28 mouse cellular contexts compared by ENCODE assay signal in genomic region chr19:30090163-30090562, GRCm38 (mm10). TPM values are rescaled to one million over a fixed set of nuclear protein-coding genes. Genes with fewer than 3 reads are reported as not detected.
DNase-seq lines count a peak whose midpoint lies in the region; ATAC-seq and TF ChIP-seq lines count a peak whose summit lies in the region.
"Had no signal": no experiment of that assay in that cellular context is flagged by ENCODE, and none has a peak within 500 bp of the region (broad histone marks: within the 10 kb centered on the region; RNA-seq: fewer than 3 reads in every experiment).

No protein-coding gene starts in this region.

- no peak overlapping the region for H3K27ac ChIP-seq in hindbrain, postnatal 0 days
- H3K27ac ChIP-seq in hindbrain, embryonic 12.5 days: no peak overlapping the region
- no peak overlapping the region for H3K27ac ChIP-seq in midbrain, postnatal 0 days (ENCODE audit: low read depth, low read length)
- no peak overlapping the region for H3K27ac ChIP-seq in midbrain, embryonic 14.5 days (replicated peaks; ENCODE audit: low read depth, low read length)
- peak overlapping the region; percentile 45 for H3K27ac ChIP-seq in neural tube, embryonic 15.5 days (replicated peaks)
- H3K27ac ChIP-seq: limb, embryonic 12.5 days; liver, embryonic 13.5 days; midbrain, embryonic 12.5 days had no signal

- TF ChIP-seq CTCF in hindbrain, postnatal 0 days (IDR thresholded peaks at IDR 0.05; ENCODE audit: low read depth): no peak
- TF ChIP-seq CTCF in midbrain, postnatal 0 days (IDR thresholded peaks at IDR 0.05): no peak

- no peak overlapping the region for H3K9ac ChIP-seq in hindbrain, postnatal 0 days (replicated peaks; ENCODE audit: low read length)
- H3K9ac ChIP-seq in hindbrain, embryonic 12.5 days: no peak overlapping the region
- H3K9ac ChIP-seq in midbrain, postnatal 0 days (replicated peaks; ENCODE audit: low read length, poor library complexity, severe bottlenecking): no peak overlapping the region
- H3K9ac ChIP-seq in midbrain, embryonic 14.5 days (replicated peaks; ENCODE audit: low read length): no peak overlapping the region
- H3K9ac ChIP-seq in neural tube, embryonic 15.5 days (replicated peaks): no peak overlapping the region
- H3K9ac ChIP-seq: limb, embryonic 12.5 days; liver, embryonic 13.5 days; midbrain, embryonic 12.5 days had no signal

- no peaks in the 10 kb centered on the region for H3K27me3 ChIP-seq in hindbrain, postnatal 0 days (ENCODE audit: insufficient read depth, low read length)
- H3K27me3 ChIP-seq in hindbrain, embryonic 12.5 days: no peaks in the 10 kb centered on the region
- H3K27me3 ChIP-seq in midbrain, postnatal 0 days (ENCODE audit: insufficient read depth, low read length): no peaks in the 10 kb centered on the region
- no peaks in the 10 kb centered on the region for H3K27me3 ChIP-seq in midbrain, embryonic 14.5 days (ENCODE audit: control insufficient read depth, insufficient read depth, low read length)
- no peaks in the 10 kb centered on the region for H3K27me3 ChIP-seq in neural tube, embryonic 15.5 days (replicated peaks)
- H3K27me3 ChIP-seq: limb, embryonic 12.5 days; liver, embryonic 13.5 days; megakaryocyte, embryonic 14.5 days; midbrain, embryonic 12.5 days; Patski had no signal

- peak; percentile 58 for ATAC-seq in frontal cortex, adult (ENCODE audit: low TSS enrichment)
- peak; percentile 35; the same call in 1 of the 2 replicates for ATAC-seq in hindbrain, postnatal 0 days
- no peak for ATAC-seq in hindbrain, embryonic 12.5 days (ENCODE audit: low FRiP score)
- ATAC-seq in midbrain, postnatal 0 days (ENCODE audit: low FRiP score): no peak
- no peak for ATAC-seq in midbrain, embryonic 14.5 days (ENCODE audit: low FRiP score, low TSS enrichment)
- ATAC-seq in neural tube, embryonic 15.5 days (ENCODE audit: low FRiP score): peak; percentile 79
- ATAC-seq: lung, postnatal 0 days; Patski had no signal

- H3K36me3 ChIP-seq in hindbrain, postnatal 0 days (ENCODE audit: insufficient read depth, low read length): peaks cover 42% of the 10 kb centered on the region
- H3K36me3 ChIP-seq in hindbrain, embryonic 12.5 days: peaks cover 80% of the 10 kb centered on the region
- peaks cover 37% of the 10 kb centered on the region; the same call in 1 of the 2 replicates for H3K36me3 ChIP-seq in midbrain, postnatal 0 days (ENCODE audit: insufficient read depth, low read length)
- H3K36me3 ChIP-seq in midbrain, embryonic 14.5 days (ENCODE audit: control insufficient read depth, insufficient read depth, low read length): peaks cover 82% of the 10 kb centered on the region
- H3K36me3 ChIP-seq in neural tube, embryonic 15.5 days: peaks cover 63% of the 10 kb centered on the region

- H3K4me1 ChIP-seq in hindbrain, postnatal 0 days (ENCODE audit: insufficient read depth, low read length): no peaks in the 10 kb centered on the region
- H3K4me1 ChIP-seq in hindbrain, embryonic 12.5 days: no peaks in the 10 kb centered on the region
- H3K4me1 ChIP-seq in midbrain, postnatal 0 days (ENCODE audit: insufficient read depth, low read length): no peaks in the 10 kb centered on the region
- H3K4me1 ChIP-seq in midbrain, embryonic 14.5 days (ENCODE audit: control insufficient read depth, insufficient read depth, low read length): no peaks in the 10 kb centered on the region
- 0 out of 2 replicates have a peak, but pooled peaks cover 5% of the 10 kb centered on the region for H3K4me1 ChIP-seq in neural tube, embryonic 15.5 days
- H3K4me1 ChIP-seq: limb, embryonic 12.5 days; liver, embryonic 13.5 days; megakaryocyte, embryonic 14.5 days; midbrain, embryonic 12.5 days had no signal

- no peak overlapping the region for H3K4me2 ChIP-seq in hindbrain, postnatal 0 days (ENCODE audit: low read depth, low read length)
- no peak overlapping the region for H3K4me2 ChIP-seq in hindbrain, embryonic 12.5 days (replicated peaks)
- H3K4me2 ChIP-seq in midbrain, postnatal 0 days (ENCODE audit: low read depth, low read length, poor library complexity, severe bottlenecking): no peak overlapping the region
- no peak overlapping the region for H3K4me2 ChIP-seq in midbrain, embryonic 14.5 days (ENCODE audit: low read length)
- H3K4me2 ChIP-seq in neural tube, embryonic 15.5 days: no peak overlapping the region
- H3K4me2 ChIP-seq: heart, embryonic 11.5 days; limb, embryonic 12.5 days; liver, embryonic 13.5 days; midbrain, embryonic 12.5 days had no signal

- 67% methylated on average over 6 of the region's 6 CpGs for WGBS in hindbrain, postnatal 0 days
- WGBS in hindbrain, embryonic 12.5 days: 85% methylated on average over 6 of the region's 6 CpGs
- WGBS in midbrain, postnatal 0 days: 84% methylated on average over 6 of the region's 6 CpGs
- WGBS in midbrain, embryonic 14.5 days: 88% methylated on average over 6 of the region's 6 CpGs
- 27% methylated on average over 6 of the region's 6 CpGs for WGBS in neural tube, embryonic 15.5 days

- no peak overlapping the region for H3K4me3 ChIP-seq in hindbrain, postnatal 0 days (ENCODE audit: low read length)
- no peak overlapping the region for H3K4me3 ChIP-seq in hindbrain, embryonic 12.5 days
- H3K4me3 ChIP-seq in midbrain, postnatal 0 days (ENCODE audit: low read depth, low read length): no peak overlapping the region
- H3K4me3 ChIP-seq in midbrain, embryonic 14.5 days (replicated peaks; ENCODE audit: low read depth, low read length): no peak overlapping the region
- no peak overlapping the region for H3K4me3 ChIP-seq in neural tube, embryonic 15.5 days (replicated peaks)
- H3K4me3 ChIP-seq: erythroblast, embryonic 14.5 days; limb, embryonic 12.5 days; liver, embryonic 13.5 days; megakaryocyte, embryonic 14.5 days; midbrain, embryonic 12.5 days had no signal

- H3K9me3 ChIP-seq in hindbrain, postnatal 0 days (ENCODE audit: low read length): no peaks in the 10 kb centered on the region
- H3K9me3 ChIP-seq in hindbrain, embryonic 12.5 days (replicated peaks): no peaks in the 10 kb centered on the region
- H3K9me3 ChIP-seq in midbrain, postnatal 0 days (ENCODE audit: low read length): no peaks in the 10 kb centered on the region
- H3K9me3 ChIP-seq in midbrain, embryonic 14.5 days (ENCODE audit: control insufficient read depth, low read length): no peaks in the 10 kb centered on the region
- no peaks in the 10 kb centered on the region for H3K9me3 ChIP-seq in neural tube, embryonic 15.5 days (replicated peaks)
- H3K9me3 ChIP-seq: G1E; limb, embryonic 12.5 days; liver, embryonic 13.5 days; megakaryocyte, embryonic 14.5 days; midbrain, embryonic 12.5 days had no signal

- DNase-seq in frontal cortex, postnatal 14 days (ENCODE audit: low spot score in 2 of 2): no peak
- DNase-seq in hindbrain, postnatal 0 days (ENCODE audit: low spot score): no peak
- peak; percentile 21 for DNase-seq in midbrain, postnatal 0 days (ENCODE audit: low spot score)
- DNase-seq in midbrain, embryonic 14.5 days: no peak
- no peak for DNase-seq in adipocyte (ENCODE audit: low spot score)
- DNase-seq: adrenal gland, postnatal 14 days; cerebellum, adult 2 months; cerebellum, postnatal 14 days; gastrocnemius, postnatal 25 days; heart, adult 18-20 months; heart, postnatal 4 days; kidney, adult 18-20 months; kidney, postnatal 4 days; layer of hippocampus, adult 9-11 months; liver, embryonic 13.5 days; lung, adult 18-20 months; lung, postnatal 4 days had no signal

RNA-seq across cellular contexts. Expression of gene Uhrf2, which starts 59.9 kb away (rescaled TPM):
- total RNA-seq in hindbrain, postnatal 0 days (2014; rRNA removed): 52.6 and 53.2 TPM in 2 replicates
- polyA plus RNA-seq in hindbrain, postnatal 0 days (2015; fragmentation: Nextera tagmentation; extraction: Ambion mirVana): 25.7 and 27.2 TPM in 2 replicates
- 83.7 and 92.6 TPM in 2 replicates for polyA plus RNA-seq in hindbrain, embryonic 12.5 days (2016; fragmentation: Nextera tagmentation; extraction: Ambion mirVana)
- total RNA-seq in midbrain, postnatal 0 days (2014; rRNA removed): 74.4 and 77.7 TPM in 2 replicates
- 24.0 and 29.7 TPM in 2 replicates for polyA plus RNA-seq in midbrain, postnatal 0 days (2015; fragmentation: Nextera tagmentation; extraction: Ambion mirVana)
- 47.4 and 67.3 TPM in 2 replicates for polyA plus RNA-seq in midbrain, embryonic 14.5 days (2014; fragmentation: Nextera tagmentation; extraction: Ambion mirVana)
- polyA plus RNA-seq in neural tube, embryonic 15.5 days (2015; fragmentation: Nextera tagmentation; extraction: Ambion mirVana): 44.0 and 51.3 TPM in 2 replicates

Comparison
In these comparisons a context has a peak if more than half of its experiments do, and no peak if none do; other contexts are left out.
1. ATAC-seq: peak in frontal cortex, adult (single experiment), hindbrain, postnatal 0 days (single experiment) and neural tube, embryonic 15.5 days (single experiment); none in hindbrain, embryonic 12.5 days (single experiment), midbrain, postnatal 0 days (single experiment) and midbrain, embryonic 14.5 days (single experiment).